Mouse (Mus musculus): Measurements from ENCODE around the gene Capn11.
A peak's percentile ranks its signal among the peaks of the same experiment; 100 is the strongest.

The Capn11 gene

DNA sequence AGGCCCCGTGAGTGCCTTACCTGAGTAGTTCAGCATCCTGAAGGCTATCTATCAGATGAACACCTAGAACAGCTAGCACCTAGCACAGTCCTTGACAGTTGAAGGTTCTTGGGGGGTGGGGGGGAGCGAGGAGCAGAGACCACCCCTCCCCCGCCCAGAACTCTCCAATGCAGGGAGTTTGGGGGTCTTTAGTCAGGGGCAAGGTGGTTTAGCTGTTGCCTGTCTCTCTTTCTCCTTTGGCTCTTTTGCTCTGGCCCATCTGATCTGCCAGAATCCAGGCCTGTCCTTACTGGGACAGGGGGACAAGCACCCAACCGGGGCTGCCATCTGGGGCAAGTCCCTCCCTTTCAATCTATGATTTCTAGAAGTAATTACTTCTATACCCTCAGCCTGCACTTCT lies at the start of gene Capn11:
Capn11 (minus strand) TSS at position 101 of the 400 bp plus-strand sequence.
- no peak for DNase-seq

DNA sequence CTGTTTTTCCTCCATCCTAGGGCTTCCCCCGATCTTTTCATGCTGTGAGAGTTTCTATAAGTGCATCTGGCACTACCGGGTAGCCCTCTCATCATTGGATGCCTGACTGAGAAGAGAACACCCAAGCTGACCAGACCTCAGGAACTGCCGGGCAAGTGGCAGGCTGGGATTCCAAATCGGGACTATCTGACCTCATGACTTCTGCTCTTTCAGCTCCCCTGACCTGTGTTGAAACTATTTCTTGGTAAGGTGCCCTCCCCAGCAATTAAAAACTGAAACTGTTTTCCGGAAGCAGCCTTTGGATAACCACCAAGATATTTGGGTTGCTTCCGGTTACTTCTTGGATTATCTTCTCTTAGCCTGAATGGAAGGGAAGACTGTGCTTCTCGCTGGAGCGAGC lies 49.1 kb upstream of the Capn11 start:
- DNase-seq = no peak

DNA sequence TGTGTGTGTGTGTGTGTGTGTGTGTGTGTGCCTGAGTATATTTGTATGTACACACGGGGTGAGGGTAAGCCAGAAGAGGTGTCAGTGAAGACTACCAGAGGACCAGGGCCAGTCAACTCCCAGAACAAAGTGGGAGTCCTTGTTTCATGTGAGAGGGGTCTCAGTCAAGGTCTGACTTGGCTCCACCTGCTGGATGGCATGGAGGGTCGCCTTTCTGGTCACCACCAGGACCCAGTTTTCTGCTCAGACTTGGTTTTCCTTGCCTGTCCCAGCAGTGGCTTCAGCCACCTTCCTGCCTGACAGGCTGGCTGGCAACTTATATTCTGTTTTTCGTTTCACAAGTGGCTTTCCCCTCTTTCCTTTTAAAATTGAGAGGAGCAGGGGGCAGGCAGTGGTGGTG lies 48.3 kb upstream of the Capn11 start:
- no peak for DNase-seq

DNA sequence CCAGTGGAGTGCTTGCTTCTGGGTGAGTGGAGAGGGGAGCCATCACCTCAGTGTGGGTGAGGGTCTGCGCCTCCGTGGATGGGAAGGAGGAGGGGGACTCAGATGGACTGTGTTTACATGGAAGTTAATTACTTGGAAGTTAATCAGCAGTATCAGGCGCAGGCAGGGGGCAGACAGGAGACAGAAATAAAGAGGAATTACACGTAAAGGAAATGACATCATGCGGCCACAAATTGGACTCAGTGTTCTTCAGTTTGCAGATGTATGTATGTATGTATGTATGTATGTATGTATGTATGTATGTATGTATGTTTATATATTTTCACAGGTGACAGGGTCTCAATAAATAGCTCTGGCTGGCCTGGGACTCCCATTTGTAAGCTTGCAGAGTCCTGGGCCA lies 47.7 kb upstream of the Capn11 start:
- no peak for DNase-seq

DNA sequence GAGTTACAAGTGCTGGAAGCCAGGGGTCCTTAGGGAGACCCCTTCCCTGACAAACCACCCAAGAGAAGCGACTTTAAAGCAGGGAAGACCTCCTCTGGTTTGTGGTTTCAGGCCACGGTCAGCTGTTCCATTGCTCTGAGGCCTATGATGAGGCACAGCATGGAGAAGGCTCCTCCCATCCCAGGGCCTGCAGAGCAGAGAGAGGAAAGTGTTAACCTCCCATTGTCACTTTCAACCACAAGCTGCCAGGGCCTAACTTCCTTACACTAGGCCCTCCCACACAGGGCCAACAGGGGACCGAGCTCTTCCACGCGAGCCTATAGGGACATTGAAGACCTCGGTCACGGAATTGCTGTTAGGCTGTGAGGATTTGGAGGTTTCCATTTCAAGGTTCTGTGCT lies 44.1 kb upstream of the Capn11 start:
- no peak for DNase-seq

DNA sequence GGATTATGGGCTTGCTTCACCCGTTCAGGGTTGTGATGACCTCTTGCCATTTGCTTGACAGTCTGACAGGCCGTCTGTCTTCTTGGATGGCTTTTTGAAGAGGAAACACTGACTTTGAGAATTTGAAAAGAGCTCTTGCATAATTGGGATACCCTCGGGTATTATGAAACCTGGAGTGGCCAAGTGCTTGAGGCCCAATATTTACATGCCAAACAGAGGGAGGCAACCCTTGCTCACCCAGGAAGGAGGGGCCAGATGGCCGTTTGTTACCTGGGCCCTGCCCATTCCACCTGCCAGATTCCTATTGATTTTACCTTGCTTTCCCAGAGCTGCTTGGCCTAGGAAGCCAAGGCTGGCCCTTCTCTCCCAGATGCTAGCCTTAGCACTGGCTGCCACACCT lies 43.1 kb upstream of the Capn11 start:
- no peak for DNase-seq

DNA sequence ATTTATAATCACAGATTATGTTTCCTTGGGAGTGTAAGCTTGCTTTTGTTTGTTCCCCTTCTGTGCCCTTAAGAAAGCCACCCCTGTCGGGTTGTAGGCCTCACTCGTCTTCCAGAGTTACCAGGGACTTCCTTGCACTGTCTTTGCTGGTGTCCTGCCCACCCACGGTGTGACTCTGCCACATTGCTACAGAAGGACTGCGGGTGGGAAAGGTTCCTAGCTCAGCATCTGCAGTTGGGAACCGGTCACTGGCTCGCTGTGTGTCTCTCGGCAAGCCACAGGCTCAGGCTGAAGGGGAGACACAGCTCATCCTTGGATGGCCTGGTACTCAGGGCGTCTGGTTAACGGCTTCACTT lies 42.1 kb upstream of the Capn11 start:
- DNase-seq = no peak

DNA sequence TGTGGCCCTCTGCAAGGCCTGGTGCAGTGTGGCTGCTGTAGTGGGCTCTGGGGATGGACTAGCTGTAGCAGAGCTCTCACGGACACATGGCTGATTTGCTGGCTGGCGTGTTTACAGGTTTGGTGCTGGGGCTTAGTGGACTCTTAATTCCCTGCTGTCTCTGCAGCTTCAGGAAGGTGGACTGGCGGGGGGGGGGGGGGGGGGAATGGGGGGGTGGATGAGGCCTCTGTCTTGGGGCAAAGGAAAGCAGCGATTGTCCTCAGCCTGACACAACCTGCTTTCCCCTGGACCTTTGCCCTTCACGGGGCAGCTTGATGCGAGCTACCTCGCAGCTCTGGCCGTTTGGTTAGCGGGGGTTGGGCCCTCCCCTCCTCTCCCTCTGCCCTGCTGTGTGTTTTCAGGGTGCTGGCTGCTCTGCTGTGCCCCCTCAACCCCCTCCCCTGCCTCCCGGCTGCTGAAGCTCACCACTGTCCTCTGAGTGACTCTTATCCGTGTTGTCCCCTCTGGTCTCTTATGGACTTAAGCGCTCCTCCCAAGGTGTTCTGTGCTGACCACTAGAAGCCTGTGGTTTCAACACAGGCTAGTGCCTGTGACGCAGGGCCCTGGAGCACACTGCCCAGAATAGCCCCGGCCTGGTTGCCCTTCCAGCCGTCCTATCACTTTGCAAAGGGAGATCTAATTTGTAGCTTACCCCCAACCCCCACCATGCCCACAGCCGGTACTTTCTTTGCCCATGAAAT lies 41.5 kb upstream of the Capn11 start:
- no peak for DNase-seq

DNA sequence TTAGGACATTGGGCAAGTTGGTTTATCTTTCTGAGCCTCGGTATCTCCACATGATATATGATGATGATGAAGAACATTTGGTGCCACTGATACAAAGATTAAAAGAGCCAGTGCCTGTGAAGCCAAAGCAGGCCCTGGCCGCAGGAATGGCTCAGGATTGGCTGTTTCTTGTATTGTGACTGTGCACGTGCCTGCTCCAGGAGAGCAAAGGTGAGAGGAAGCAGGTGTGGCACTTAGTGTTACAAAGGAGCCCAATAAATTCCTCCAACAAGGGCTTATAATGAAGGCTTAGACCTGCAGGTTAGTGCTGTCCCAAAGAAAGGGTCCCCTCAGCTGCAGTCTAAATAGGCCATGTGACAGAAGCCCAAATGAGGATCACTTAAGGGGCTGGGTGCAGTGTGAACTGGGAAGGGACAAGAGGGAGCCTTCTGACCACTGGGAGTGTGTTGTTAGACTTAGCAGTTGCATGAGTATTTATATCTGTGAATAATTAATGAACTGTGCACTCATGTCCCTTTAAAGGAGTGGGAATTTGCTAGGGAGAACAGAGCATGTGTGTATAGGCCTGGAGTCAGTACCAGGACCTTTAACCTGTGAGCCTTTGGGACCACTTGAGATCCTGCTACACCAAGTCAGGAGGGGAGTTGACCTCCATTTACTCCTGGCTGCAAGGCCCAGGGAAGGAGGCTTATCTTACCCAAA lies 40.1 kb upstream of the Capn11 start:
- DNase-seq = no peak

DNA sequence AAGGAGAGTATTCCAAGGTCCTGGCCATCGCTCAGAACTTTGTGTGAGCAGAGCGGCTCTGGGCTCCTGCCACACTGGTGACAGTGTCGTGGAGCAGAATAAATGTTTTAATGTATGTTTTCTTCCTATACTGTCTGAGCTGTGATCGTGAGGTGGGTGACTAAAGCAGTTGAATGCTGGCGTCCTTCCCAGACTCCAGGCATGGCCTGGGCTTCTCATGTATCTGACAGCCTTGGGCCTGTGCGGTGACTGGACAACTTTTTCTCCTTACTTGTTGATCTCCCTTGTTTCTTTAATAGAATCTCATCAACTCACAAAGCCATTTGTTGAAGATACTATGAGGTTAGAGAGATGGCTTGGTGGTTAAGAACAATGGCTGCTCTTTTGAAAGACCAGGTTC lies 39.2 kb upstream of the Capn11 start:
- DNase-seq = no peak

DNA sequence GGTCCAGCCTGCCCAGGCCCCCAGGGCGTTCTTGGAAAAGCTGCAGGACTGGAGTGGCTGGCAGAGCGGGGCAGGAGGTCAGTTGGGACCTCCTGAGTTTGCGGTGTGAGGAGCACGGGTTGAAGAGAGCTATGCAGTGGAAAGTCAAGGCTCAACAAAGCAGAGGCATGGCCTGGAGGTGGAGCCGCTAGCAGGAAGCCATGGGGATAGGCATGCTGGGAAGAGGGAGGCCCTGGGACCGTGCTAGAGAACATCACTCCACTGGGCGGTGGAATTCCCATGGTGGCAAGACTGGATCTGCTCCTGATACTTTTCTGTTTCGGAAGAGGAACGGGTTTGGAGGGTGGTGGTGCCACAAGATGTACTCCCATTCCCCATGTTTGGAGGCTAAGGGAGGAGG lies 37.9 kb upstream of the Capn11 start:
- no peak for DNase-seq

DNA sequence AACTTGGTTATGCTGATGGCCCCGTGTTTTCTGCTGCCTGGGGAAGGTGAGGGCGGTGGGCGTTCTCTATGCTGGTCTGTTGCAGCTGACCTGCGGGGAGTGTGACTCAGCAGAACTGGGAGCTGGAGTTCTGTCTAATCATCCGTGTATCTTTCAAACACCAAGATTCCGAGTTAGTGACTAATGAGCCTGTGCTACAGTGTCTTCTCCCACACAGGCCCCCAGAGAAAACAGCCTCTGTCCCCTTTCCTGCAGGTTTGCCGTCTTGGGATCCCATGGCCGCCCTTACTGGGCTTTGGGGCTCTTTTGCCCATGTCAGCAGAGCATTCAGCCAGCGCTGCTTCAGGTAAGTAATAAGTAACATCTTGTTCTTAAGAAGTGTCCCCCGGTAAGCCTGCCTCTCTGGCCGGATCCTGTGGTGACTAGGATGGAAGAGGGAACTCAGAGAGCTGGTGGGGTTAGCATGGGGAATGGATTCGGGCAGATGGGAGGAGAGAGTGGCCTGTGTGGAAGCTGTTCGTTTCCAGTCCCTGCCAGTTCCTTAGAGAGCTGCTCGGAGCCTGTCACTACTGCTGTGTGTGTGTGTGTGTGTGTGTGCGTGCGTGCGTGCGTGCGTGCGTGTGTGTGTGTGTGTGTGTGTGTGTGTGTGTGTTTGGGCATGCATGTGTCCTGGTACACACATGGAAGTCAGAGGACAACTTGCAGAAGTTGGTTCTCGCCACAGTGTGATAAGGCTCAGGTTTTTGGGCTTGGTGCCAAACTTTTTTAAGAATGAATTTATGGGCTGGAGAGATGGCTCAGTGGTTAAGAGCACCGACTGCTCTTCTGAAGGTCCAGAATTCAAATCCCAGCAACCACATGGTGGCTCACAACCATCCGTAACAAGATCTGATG lies 36.3 kb upstream of the Capn11 start:
- peak; percentile 65 for DNase-seq

DNA sequence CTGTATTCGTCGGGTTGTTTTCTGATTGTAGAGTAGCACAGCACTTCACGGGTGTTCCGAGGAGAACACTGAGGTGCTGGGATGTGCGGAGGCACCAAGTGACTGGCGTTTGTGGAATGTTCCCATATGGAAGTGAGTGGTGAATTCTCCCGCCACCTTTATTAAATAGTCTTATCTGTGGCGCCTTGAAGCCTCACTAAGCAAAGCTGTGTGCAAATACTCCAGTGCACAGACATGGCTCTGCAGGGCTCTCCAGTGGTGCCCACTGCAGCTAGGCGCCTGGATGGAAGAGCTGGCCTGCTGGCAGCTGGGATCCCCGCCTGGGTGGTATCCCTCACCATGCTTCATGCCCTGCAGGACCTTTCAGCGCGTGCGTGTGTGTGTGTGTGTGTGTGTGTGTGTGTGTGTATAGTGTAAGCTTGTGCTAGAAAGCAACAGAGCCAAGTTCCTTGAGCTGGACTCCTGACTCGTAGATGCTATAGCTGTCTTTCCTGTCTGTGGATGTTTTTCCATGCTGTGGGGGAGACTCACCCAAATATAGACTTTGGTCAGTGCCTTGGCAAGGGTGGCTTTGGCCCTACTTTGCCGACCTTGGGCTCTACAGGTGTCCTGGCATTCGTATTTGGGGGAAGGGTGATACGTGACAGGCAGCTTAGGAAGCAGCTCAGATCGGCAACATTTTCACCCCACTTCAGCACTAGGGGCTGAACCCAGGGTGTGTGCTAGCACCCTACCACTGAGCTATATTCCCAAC lies 34.9 kb upstream of the Capn11 start:
- DNase-seq = peak; percentile 46

DNA sequence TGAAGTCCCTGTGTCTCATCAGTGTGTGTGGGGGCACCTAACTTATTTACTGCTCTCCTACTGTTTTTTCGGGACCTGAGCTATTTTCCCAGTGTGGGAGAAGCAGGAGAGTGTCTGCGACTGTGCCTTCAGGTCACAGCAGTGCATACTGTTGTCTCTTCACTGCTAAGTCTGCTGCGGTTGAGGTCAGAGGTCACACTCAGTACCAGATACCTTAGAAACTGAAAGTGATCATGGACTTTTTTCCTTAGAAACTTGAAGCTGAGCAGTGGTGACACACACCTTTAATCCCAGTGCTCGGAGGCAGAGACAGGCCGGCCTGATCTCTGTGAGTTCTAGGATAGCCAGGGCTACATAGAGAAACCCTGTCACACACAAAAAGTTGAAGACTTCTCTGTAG lies 33.0 kb upstream of the Capn11 start:
- no peak for DNase-seq

DNA sequence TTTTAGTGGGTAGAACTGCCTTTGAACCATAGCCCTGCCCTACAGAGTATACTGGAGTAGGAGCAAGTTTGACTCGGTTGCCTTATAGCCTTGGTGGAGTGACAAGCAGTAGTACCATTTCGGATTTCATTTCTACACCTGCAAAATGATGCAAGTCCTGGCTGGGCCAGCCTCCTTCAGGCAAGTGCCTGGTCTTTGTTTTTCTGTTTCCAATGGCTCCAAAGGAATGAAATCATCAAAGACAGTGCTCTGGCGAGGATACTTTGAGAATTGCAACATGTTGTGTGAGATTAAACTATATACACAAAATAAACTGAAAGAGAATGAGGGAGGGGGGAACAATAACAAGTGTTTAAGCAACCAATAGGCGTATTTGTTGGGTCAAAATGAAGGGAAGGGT lies 30.9 kb upstream of the Capn11 start:
- no peak for DNase-seq

DNA sequence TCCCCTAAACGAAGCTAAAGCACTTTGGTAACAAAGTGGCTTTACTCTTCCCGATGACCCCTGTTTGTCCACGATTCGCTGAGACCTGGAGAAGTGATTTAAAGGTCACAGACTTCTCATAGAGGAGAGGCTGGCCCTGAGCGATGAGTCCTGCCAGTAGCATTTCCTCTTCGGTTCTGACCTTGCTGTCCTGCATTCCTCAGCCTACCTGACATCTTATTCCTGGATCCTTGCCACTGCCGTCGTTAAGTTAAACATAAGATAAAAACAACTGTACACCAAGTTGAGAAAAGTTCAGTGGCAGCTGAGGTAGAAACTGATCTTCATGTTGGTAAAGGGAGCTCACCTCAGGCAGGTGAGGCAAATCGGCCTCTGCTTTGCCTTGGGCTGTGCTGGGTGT lies 30.0 kb upstream of the Capn11 start:
- DNase-seq = no peak

DNA sequence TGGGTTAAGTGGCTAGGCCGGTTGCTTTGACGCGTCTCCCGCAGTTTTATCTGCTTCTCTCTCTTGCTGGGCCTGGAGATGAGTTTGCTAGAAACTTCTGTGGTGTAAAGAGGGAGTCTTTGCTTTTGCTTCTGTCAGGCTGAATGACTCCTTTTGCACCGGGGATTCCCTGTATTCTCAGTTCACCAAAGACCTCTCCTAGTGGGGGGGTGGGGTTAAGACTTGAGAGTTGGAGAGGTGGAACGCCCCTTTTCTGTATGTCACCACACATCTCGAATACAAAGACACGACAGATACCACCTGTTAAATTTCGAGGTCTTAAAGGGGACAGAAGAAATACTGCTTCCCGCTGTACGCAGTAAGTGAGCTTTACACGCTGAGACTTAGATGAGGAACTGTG lies 27.6 kb upstream of the Capn11 start, which contains the start of gene Tmem63b:
Tmem63b (minus strand) TSS at position 190 of the 400 bp plus-strand sequence.
- DNase-seq = no peak

DNA sequence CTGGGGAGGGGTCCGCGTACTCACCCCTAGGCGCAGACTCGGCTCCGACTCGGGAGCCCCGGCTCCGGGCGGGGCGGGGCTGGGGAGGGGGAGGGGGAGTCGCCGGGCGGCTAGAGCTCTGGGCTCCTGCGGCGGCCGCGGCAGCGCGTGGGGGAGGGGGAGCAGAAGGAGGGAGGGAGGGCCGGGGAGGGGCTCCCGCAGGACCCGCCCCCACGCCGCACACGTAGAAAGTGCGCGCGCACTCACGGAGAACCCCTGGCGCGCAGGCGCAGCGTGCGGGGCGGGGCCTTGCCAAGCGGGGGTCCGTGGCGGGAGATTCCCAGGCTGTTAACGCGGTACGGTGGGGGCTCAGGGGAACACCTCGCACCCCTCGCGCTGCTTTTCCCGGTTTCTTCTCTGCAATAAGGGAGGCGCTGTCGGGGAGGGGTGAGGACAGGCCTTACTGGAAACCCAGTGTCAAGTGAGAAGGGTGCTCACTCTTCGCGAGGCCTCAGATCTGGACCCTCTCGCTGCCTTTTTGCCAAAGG lies 27.0 kb upstream of the Capn11 start, which contains the start of gene Mrpl14:
Mrpl14 (plus strand) TSS at position 230 of the 527 bp plus-strand sequence.
- DNase-seq = peak; percentile 90

DNA sequence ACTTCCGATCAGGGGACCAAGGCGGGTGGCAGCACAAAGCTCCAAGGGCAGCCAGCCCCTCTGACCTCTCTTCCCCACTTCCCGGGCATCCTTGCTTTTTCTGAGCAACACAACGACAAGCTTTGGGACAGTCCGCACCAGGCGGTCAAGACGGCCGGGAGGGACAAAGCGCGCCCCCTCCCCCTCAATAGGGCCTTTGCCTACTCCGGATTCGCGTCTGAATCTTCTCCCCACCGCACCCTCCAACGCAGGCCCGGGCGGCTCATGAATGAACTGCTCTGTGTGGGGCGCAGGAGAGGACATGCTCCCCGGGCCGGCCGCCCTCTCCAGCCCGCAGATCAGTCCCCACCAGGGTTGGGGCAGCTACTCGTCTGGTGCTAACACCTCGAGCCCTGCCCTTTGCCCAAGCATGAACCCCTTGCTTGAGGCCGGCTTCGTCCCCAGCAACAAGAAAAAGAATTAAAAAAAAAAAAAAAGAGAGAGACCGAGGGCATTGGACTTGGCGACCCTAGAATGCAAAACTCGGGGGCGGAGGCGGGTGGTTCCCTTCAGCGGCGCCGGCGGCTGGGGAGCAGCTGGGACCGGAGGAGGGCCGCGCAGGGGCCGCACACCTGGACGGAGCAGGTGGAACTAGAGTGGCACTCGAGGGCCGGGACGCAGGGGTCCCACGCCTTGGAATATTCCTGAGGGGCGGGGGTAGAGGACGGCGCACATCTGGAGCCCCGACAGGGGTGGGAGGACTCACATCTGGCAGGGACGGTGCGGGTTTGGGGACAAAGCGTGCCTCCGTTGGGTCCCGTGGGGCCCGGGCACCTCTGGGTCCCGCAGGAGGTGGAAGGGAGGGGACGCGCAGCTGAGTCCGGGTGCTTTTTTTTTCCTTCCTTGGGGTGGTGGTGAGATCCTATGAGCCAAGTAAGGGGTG lies 26.3 kb upstream of the Capn11 start:
- DNase-seq = peak; percentile 46

DNA sequence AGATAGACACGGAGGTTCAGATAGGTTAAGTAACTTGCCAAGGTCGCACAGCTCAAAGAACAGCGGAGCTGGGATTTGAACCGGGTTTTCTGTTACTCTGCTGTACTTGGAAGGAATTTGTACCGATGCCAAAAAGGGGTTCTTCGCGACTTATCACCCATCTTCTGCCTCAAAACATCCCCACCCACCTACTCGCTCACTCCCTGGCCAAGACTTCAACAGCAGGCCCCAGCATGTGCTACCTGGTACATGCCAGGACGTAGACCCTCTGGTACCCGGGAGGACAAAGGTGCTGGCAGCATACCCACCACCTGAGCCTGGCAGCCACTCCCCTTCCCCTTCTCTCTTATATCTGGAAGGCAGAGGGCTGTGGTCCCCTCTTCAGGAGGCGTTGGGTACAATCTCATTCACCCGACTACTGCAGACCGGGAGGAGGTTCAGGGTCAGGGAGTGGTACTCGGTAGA lies 25.6 kb upstream of the Capn11 start:
- DNase-seq = no peak

DNA sequence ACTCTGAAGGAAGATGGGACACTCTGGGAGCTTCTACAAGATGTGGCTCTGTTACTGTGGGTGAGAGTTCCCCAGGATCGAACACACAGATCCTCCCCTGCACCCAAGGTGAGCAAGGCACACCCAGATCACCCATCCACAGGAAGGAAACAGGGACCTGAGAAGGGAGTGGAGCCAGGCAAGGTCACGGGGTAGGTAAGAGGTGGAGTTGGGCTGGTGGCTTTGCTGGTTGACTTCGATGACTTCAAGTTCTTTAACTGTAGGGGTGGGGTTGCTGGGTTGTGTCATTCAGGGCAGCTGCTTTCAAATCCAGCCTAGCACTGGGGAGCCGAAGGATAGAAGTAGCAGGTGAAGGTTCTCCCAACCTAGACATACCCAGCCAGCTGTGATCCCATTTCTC lies 23.7 kb upstream of the Capn11 start:
- DNase-seq = no peak

Measured in kidney, adult 9 months (tissue).